Mouse (Mus musculus): ENCODE data around the gene Exosc2. TPM values are rescaled to one million over a fixed set of nuclear protein-coding genes. Genes with fewer than 3 reads are reported as not detected.

The Exosc2 gene
- polyA plus RNA-seq, 1 experiment from 2014 or later, result 77.9 TPM

- Histone ChIP-seq H3K4me3 (peak within 1 kb of the TSS; percentile 95), H3K9me3 (no peaks in the 10 kb centered on the region), H3K27ac (peak within 1 kb of the TSS; percentile 98), H3K4me1 (replicated peaks) (peaks cover 47% of the 10 kb centered on the region), H3K27me3 (ENCODE audit: insufficient read depth, poor library complexity, severe bottlenecking) (no peaks in the 10 kb centered on the region), H3K36me3 (peaks cover 17% of the 10 kb centered on the region)
- peak; percentile 96 for DNase-seq (ENCODE audit: low spot score)
- WGBS, result under 1% methylated on average over 64 of the region's 64 CpGs
Measured at GRCm38 (mm10) chr2:31688074-31688925, 17.8 kb downstream of the Exosc2 start, which contains the start of gene Abl1. Abl1 (plus strand) TSS chr2:31688376.

GRCm38 (mm10) chr2:31689045-31689444 is 18.5 kb downstream of the Exosc2 start:
- Histone ChIP-seq H3K27me3 (ENCODE audit: insufficient read depth, poor library complexity, severe bottlenecking) (no peaks in the 10 kb centered on the region), H3K4me1 (replicated peaks) (peaks cover 47% of the 10 kb centered on the region), H3K27ac (peak overlapping the region; percentile 98), H3K4me3 (peak overlapping the region; percentile 95), H3K9me3 (no peaks in the 10 kb centered on the region), H3K36me3 (peaks cover 19% of the 10 kb centered on the region)
- WGBS, result under 1% methylated on average over 12 of the region's 12 CpGs
- DNase-seq (ENCODE audit: low spot score), result no peak

DNA sequence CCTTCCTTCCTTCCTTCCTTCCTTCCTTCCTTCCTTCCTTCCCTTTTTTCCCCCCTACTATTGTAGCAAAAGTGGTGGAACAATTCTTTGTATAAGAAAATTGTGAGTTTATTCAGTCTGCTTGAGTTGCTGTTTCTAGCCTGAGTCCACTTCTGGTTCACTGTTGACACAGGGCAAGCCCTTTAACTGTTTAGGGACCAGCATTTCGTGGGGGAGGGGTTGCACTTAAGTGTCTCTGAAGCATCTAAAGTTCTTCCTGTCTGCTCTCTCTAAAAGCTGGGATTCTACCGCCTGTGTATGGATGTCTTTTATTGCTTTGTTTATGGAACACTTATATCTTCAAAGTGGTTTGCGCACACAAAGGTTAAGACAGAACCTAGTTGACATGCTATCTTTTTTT is 19.5 kb downstream of the Exosc2 start:
- DNase-seq (ENCODE audit: low spot score), result no peak
- H3K4me3 ChIP-seq, result peak overlapping the region; percentile 95
- H3K4me1 ChIP-seq (replicated peaks), result peaks cover 47% of the 10 kb centered on the region
- no peak overlapping the region for H3K27ac ChIP-seq
- 59% methylated on average over 3 of the region's 3 CpGs for WGBS
- peaks cover 29% of the 10 kb centered on the region for H3K36me3 ChIP-seq
- no peaks in the 10 kb centered on the region for H3K27me3 ChIP-seq (ENCODE audit: insufficient read depth, poor library complexity, severe bottlenecking)
- no peaks in the 10 kb centered on the region for H3K9me3 ChIP-seq

DNA sequence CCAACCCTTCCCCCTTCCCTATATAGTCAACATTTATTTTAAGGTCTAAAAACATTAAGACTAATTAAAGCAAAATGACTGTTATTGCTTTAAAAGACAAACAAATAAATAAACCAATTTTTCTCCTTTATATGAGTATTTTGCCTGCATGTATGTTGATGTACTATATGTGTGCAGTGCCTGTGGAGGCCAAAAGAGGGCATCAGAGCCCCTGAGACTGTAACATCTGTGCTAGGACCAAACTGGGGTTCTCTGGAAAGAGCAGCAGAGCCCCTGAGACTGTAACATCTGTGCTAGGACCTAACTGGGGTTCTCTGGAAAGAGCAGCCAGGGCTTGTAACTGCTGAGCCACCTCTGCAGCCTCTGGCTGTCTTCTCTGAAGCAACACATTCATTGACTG is 27.7 kb downstream of the Exosc2 start:
- H3K27me3 ChIP-seq (ENCODE audit: insufficient read depth, poor library complexity, severe bottlenecking), result no peaks in the 10 kb centered on the region
- no peaks in the 10 kb centered on the region for H3K4me1 ChIP-seq (replicated peaks)
- H3K4me3 ChIP-seq, result no peak overlapping the region
- H3K9me3 ChIP-seq, result no peaks in the 10 kb centered on the region
- DNase-seq (ENCODE audit: low spot score), result no peak
- H3K36me3 ChIP-seq, result peaks cover 69% of the 10 kb centered on the region
- H3K27ac ChIP-seq, result no peak overlapping the region

DNA sequence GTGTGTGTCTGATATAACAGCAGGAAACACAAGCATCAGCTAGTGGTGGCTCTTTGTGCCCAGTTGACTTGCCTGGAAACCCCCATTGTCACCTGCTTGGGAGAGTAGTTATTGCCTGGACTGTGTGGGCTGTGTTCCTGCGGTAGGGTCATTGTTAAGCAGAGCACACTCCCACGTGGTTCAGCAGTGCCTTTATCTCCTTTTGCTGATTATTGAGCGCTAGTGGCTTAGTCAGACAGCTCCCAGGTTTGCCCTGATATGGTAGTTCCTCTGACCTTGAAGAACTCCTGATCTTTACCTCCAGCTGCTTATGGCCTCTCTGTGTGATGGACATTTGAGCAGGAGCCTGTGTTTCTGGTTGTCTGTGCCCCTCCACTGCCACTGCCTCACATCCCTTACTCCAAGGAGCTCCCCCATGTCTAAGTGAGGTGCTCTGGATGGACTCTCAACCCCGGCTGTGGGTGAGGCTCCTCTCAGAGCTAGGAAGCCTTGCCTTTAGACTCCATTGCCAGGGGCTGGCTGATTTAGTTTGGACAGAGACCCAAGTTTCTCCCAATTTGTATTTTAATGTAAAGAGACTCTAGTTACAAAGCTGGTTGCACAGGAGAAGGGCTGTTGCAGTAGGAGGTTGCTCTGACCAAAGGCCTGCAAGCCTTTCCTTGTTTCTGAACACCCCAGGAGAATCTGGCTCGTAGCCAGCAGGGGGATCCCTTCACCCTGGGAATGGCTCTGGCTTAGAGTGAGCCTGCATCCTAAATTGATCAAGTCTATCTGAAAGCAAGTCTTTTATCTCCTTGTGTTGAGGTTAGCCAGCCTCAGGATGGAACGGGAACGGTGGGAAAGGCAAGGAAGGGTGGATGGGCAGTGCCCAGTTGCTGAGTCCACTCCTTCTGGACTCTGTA is 30.3 kb downstream of the Exosc2 start:
- peak; percentile 41 for DNase-seq (ENCODE audit: low spot score)
- no peak overlapping the region for H3K4me3 ChIP-seq
- no peaks in the 10 kb centered on the region for H3K4me1 ChIP-seq (replicated peaks)
- H3K27me3 ChIP-seq (ENCODE audit: insufficient read depth, poor library complexity, severe bottlenecking), result no peaks in the 10 kb centered on the region
- H3K36me3 ChIP-seq, result peaks cover 57% of the 10 kb centered on the region
- no peaks in the 10 kb centered on the region for H3K9me3 ChIP-seq
- WGBS, result 61% methylated on average over 7 of the region's 7 CpGs
- no peak overlapping the region for H3K27ac ChIP-seq

GRCm38 (mm10) chr2:31703226-31703625 is 32.7 kb downstream of the Exosc2 start:
- no peak overlapping the region for H3K4me3 ChIP-seq
- H3K27ac ChIP-seq, result no peak overlapping the region
- DNase-seq (ENCODE audit: low spot score), result no peak
- H3K9me3 ChIP-seq, result no peaks in the 10 kb centered on the region
- H3K4me1 ChIP-seq (replicated peaks), result no peaks in the 10 kb centered on the region
- H3K27me3 ChIP-seq (ENCODE audit: insufficient read depth, poor library complexity, severe bottlenecking), result no peaks in the 10 kb centered on the region
- H3K36me3 ChIP-seq, result peaks cover 52% of the 10 kb centered on the region

- DNase-seq (ENCODE audit: low spot score), result no peak
- Histone ChIP-seq H3K27me3 (ENCODE audit: insufficient read depth, poor library complexity, severe bottlenecking) (no peaks in the 10 kb centered on the region), H3K36me3 (peaks cover 30% of the 10 kb centered on the region), H3K27ac (no peak overlapping the region), H3K4me3 (no peak overlapping the region), H3K9me3 (no peaks in the 10 kb centered on the region), H3K4me1 (replicated peaks) (no peaks in the 10 kb centered on the region)
Measured at GRCm38 (mm10) chr2:31705914-31706313, 35.4 kb downstream of the Exosc2 start.

GRCm38 (mm10) chr2:31706531-31706930 is 36.0 kb downstream of the Exosc2 start:
- WGBS, result 80% methylated on average over 2 of the region's 2 CpGs
- Histone ChIP-seq H3K9me3 (no peaks in the 10 kb centered on the region), H3K4me1 (replicated peaks) (no peaks in the 10 kb centered on the region), H3K36me3 (peaks cover 31% of the 10 kb centered on the region), H3K27me3 (ENCODE audit: insufficient read depth, poor library complexity, severe bottlenecking) (no peaks in the 10 kb centered on the region), H3K4me3 (no peak overlapping the region), H3K27ac (no peak overlapping the region)
- DNase-seq (ENCODE audit: low spot score), result no peak

DNA sequence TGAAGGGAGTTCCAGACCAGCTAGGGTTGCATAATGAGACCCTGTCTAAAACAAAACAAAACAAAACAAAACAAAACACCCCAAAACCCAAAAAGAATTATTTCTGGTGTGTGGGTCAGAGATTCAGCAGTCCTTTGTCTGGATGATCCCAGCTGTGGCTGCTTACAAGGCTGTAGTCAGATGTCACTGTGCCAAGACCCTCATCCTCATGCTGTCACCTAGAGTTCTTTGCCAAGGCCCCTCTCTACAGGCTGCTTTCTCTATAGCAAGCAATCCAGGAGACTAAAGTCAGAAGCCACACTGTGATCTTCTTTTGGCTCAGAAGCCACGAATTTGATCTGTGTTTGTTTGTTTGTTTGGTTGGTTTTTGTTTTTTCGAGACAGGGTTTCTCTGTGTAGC is 42.2 kb downstream of the Exosc2 start:
- WGBS, result 85% methylated on average over 2 of the region's 2 CpGs
- no peak for DNase-seq (ENCODE audit: low spot score)
- Histone ChIP-seq H3K36me3 (peaks cover 20% of the 10 kb centered on the region), H3K9me3 (no peaks in the 10 kb centered on the region), H3K4me3 (no peak overlapping the region), H3K27ac (no peak overlapping the region), H3K4me1 (replicated peaks) (no peaks in the 10 kb centered on the region), H3K27me3 (ENCODE audit: insufficient read depth, poor library complexity, severe bottlenecking) (no peaks in the 10 kb centered on the region)

DNA sequence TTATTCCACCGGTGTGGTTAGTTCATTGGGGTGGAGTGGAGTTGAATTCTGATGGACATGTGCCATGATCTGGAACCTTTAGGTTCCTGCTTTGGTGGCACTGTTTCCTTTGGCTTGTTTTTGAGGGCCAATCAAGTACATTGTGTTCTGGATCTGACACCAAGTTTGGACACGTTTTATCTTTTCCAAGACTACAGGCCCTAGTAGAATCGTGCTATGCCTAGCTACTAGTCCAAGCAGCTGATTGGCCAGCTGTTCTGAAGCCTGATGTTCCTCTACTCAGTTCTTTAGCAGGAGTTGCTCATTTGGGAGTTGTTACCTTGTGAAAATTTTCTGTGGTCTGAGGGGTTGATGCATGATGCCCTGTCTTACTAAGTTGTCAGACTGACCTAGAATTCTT is 43.3 kb downstream of the Exosc2 start:
- Histone ChIP-seq H3K4me3 (no peak overlapping the region), H3K27ac (no peak overlapping the region), H3K9me3 (no peaks in the 10 kb centered on the region), H3K36me3 (peaks cover 17% of the 10 kb centered on the region; the same call in 1 of the 2 replicates), H3K27me3 (ENCODE audit: insufficient read depth, poor library complexity, severe bottlenecking) (no peaks in the 10 kb centered on the region), H3K4me1 (replicated peaks) (no peaks in the 10 kb centered on the region)
- DNase-seq (ENCODE audit: low spot score), result no peak
- WGBS, result 85% methylated on average over 3 of the region's 3 CpGs

DNA sequence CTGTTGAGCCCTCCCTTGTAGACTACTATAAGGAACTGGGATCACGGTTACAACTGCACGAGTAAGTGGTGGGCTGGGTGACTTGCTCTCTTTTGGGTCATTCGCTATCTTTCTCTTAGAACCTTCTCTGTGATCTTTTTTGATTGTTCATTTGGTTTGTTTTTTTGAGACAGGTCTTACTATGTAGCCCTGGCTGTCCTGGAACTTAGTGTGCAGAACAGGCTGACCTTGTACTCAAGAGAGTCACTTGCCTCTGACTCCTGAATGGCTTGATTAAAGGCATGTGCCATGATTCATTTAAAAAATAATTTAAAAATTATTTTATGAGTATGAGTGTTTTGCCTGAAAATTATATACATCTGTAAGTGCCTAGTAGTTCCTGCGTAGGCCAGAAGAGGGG is 44.3 kb downstream of the Exosc2 start:
- no peak overlapping the region for H3K27ac ChIP-seq
- DNase-seq (ENCODE audit: low spot score), result no peak
- H3K4me3 ChIP-seq, result no peak overlapping the region
- no peaks in the 10 kb centered on the region for H3K27me3 ChIP-seq (ENCODE audit: insufficient read depth, poor library complexity, severe bottlenecking)
- H3K4me1 ChIP-seq (replicated peaks), result no peaks in the 10 kb centered on the region
- WGBS, result 93% methylated on average over 4 of the region's 4 CpGs
- H3K9me3 ChIP-seq, result no peaks in the 10 kb centered on the region
- H3K36me3 ChIP-seq, result peaks cover 17% of the 10 kb centered on the region; the same call in 1 of the 2 replicates

DNA sequence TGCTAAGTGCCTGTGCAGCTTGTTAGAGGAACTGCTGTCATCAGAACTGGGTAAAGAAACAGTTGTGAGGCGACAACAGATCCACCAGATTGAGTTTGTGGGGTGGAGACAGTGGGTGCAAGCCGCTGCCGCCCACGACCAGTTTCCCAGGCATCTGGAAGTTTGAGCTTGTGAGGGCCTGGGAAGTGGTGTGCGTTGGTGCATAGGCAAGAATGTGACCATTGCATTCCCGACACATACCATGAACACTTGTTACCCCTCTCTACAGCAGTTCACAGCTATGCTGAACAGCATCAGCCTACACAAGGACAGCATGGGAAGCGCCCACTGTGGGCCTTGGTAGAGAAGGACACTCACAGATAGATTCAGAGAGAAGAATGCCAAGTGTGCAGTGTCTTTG is 45.5 kb downstream of the Exosc2 start:
- no peaks in the 10 kb centered on the region for H3K9me3 ChIP-seq
- no peaks in the 10 kb centered on the region for H3K4me1 ChIP-seq (replicated peaks)
- WGBS, result 87% methylated on average over 7 of the region's 7 CpGs
- H3K4me3 ChIP-seq, result no peak overlapping the region
- H3K27ac ChIP-seq, result no peak overlapping the region
- no peak for DNase-seq (ENCODE audit: low spot score)
- peaks cover 17% of the 10 kb centered on the region; the same call in 1 of the 2 replicates for H3K36me3 ChIP-seq
- no peaks in the 10 kb centered on the region for H3K27me3 ChIP-seq (ENCODE audit: insufficient read depth, poor library complexity, severe bottlenecking)
